Mouse (Mus musculus): Measurements from ENCODE around the gene Crlf1. TPM values are rescaled to one million over a fixed set of nuclear protein-coding genes. Genes with fewer than 3 reads are reported as not detected.
A peak's percentile ranks its signal among the peaks of the same experiment; 100 is the strongest.

Gene Crlf1
- total and polyA plus RNA-seq, 2 experiments, result not detected

DNA sequence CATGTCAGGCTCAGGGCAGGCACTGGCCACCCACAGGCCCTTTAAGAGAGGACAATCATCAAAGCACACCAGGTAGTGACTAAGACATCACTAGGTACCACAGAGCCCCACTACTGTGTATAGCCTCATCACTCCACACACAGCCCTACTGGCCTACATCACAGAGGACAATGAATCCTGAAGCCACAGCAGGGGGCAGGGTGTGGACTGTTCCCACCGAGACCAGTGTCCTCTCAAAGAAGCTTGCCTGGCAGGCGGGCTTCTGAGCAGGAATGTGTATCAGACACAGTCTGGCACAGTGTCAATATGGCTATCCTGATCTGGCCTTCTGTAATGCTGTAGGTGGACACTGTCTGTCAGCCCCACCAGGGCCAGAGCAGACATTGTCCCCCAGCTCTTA lies 23.0 kb upstream of the Crlf1 start:
- TF ChIP-seq CTCF (IDR thresholded peaks at IDR 0.05; ENCODE audit: low read depth, low read length) (no peak), POLR2A (IDR thresholded peaks at IDR 0.05; ENCODE audit: extremely low read depth, insufficient read depth, low read length) (no peak)
- H3K4me3 ChIP-seq (ENCODE audit: insufficient read depth, low read depth, low read length), result no peak overlapping the region
- H3K79me2 ChIP-seq (ENCODE audit: control insufficient read depth, insufficient read depth, low read length), result peaks cover 5% of the 10 kb centered on the region; the same call in 1 of the 2 replicates
- WGBS, result 77% methylated on average over 2 of the region's 2 CpGs
- H3K9ac ChIP-seq (ENCODE audit: low read depth, low read length), result no peak overlapping the region
- H3K4me1 ChIP-seq (ENCODE audit: control insufficient read depth, insufficient read depth, low read length), result peaks cover 21% of the 10 kb centered on the region
- no peaks in the 10 kb centered on the region for H3K36me3 ChIP-seq (ENCODE audit: control insufficient read depth, insufficient read depth, low read length)
- H3K27ac ChIP-seq (replicated peaks; ENCODE audit: insufficient read depth, low read depth, low read length), result 0 out of 2 replicates have a peak overlapping the region, but pooled peaks have one; percentile 12
- DNase-seq (ENCODE audit: extremely low read depth, low read depth, low spot score), result no peak
- H3K27me3 ChIP-seq (ENCODE audit: control insufficient read depth, insufficient read depth, low read length), result no peaks in the 10 kb centered on the region

- Histone ChIP-seq H3K27me3 (ENCODE audit: control insufficient read depth, insufficient read depth, low read length) (no peaks in the 10 kb centered on the region), H3K36me3 (ENCODE audit: control insufficient read depth, insufficient read depth, low read length) (no peaks in the 10 kb centered on the region), H3K27ac (replicated peaks; ENCODE audit: insufficient read depth, low read depth, low read length) (no peak overlapping the region), H3K9ac (ENCODE audit: low read depth, low read length) (no peak overlapping the region), H3K79me2 (ENCODE audit: control insufficient read depth, insufficient read depth, low read length) (peaks cover 17% of the 10 kb centered on the region; the same call in 1 of the 2 replicates), H3K4me3 (ENCODE audit: insufficient read depth, low read depth, low read length) (no peak overlapping the region), H3K4me1 (ENCODE audit: control insufficient read depth, insufficient read depth, low read length) (peaks cover 20% of the 10 kb centered on the region)
- no peak for TF ChIP-seq CTCF (IDR thresholded peaks at IDR 0.05; ENCODE audit: low read depth, low read length)
- no peak for TF ChIP-seq POLR2A (IDR thresholded peaks at IDR 0.05; ENCODE audit: extremely low read depth, insufficient read depth, low read length)
- 99% methylated on average over 7 of the region's 7 CpGs for WGBS
- no peak for DNase-seq (ENCODE audit: extremely low read depth, low read depth, low spot score)
Observed at GRCm38 (mm10) chr8:70471856-70472255, 21.1 kb upstream of the Crlf1 start.

DNA sequence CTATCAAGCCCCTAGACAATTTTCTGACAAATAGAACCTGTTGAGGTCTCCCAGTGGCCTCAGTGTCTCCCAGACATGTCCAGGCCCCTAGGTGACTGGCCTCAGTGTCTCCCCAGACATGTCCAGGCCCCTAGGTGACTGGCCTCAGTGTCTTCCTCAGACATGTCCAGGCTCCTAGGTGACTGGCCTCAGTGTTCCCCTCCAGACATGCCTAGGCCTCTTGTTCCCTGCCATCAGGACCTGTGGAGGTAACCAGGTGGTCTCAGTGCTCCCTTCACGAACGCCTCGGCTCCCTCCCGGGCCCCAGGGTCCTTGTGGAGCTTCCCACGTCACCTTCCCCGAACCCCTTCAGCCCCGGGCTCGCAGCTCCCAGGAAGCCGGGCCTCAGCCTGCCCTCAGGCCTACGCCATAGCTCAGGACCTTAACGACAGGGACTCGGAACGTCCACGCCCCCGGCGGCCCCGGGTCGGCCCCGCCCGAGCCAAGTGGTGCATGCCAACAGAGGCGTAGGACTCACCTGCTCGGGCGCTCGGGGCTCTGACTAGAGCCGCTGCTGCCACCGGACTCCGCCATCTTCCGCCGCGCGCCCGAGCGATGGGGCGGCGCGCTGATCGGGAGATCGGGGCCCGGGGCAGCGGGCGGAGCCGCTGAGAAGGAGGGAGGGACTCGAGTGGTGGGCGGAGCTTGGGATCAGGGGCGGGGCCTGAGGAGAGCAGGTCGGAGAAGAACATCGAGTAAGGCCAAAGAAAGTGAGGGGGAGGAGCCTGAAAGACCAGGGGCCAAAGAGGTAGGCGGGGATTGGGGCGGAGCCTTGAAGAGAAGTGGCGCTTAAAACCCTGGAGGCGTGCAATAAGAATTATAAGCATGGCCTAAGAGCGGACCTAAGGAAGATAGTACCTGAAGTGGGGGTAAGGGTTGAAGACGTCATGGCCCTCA lies 16.4 kb upstream of the Crlf1 start, which contains the start of gene Klhl26:
Klhl26 (minus strand) TSS at position 636 of the 936 bp plus-strand sequence.
- DNase-seq (ENCODE audit: extremely low read depth, low read depth, low spot score), result peak; percentile 90
- peak within 1 kb of the TSS; percentile 96 for H3K9ac ChIP-seq (ENCODE audit: low read depth, low read length)
- TF ChIP-seq POLR2A (IDR thresholded peaks at IDR 0.05; ENCODE audit: extremely low read depth, insufficient read depth, low read length) (peak; percentile 70; the same call in 1 of the 2 replicates), CTCF (IDR thresholded peaks at IDR 0.05; ENCODE audit: low read depth, low read length) (no peak)
- peak within 1 kb of the TSS; percentile 59 for H3K27ac ChIP-seq (replicated peaks; ENCODE audit: insufficient read depth, low read depth, low read length)
- no peaks in the 10 kb centered on the region; the same call in 1 of the 2 replicates for H3K4me1 ChIP-seq (ENCODE audit: control insufficient read depth, insufficient read depth, low read length)
- no peaks in the 10 kb centered on the region for H3K36me3 ChIP-seq (ENCODE audit: control insufficient read depth, insufficient read depth, low read length)
- H3K27me3 ChIP-seq (ENCODE audit: control insufficient read depth, insufficient read depth, low read length), result no peaks in the 10 kb centered on the region
- H3K4me3 ChIP-seq (ENCODE audit: insufficient read depth, low read depth, low read length), result peak within 1 kb of the TSS; percentile 97
- under 1% methylated on average over 53 of the region's 53 CpGs for whole genome bisulfite sequencing
- peaks cover 13% of the 10 kb centered on the region; the same call in 1 of the 2 replicates for H3K79me2 ChIP-seq (ENCODE audit: control insufficient read depth, insufficient read depth, low read length)

GRCm38 (mm10) chr8:70477269-70477982 lies 15.5 kb upstream of the Crlf1 start:
- Histone ChIP-seq H3K36me3 (ENCODE audit: control insufficient read depth, insufficient read depth, low read length) (no peaks in the 10 kb centered on the region), H3K9ac (ENCODE audit: low read depth, low read length) (no peak overlapping the region), H3K79me2 (ENCODE audit: control insufficient read depth, insufficient read depth, low read length) (peaks cover 13% of the 10 kb centered on the region; the same call in 1 of the 2 replicates), H3K27me3 (ENCODE audit: control insufficient read depth, insufficient read depth, low read length) (no peaks in the 10 kb centered on the region), H3K4me1 (ENCODE audit: control insufficient read depth, insufficient read depth, low read length) (no peaks in the 10 kb centered on the region; the same call in 1 of the 2 replicates), H3K4me3 (ENCODE audit: insufficient read depth, low read depth, low read length) (peak overlapping the region; percentile 97), H3K27ac (replicated peaks; ENCODE audit: insufficient read depth, low read depth, low read length) (no peak overlapping the region)
- DNase-seq (ENCODE audit: extremely low read depth, low read depth, low spot score), result peak; percentile 35
- 9% methylated on average over 21 of the region's 21 CpGs for WGBS
- TF ChIP-seq POLR2A (IDR thresholded peaks at IDR 0.05; ENCODE audit: extremely low read depth, insufficient read depth, low read length) (no peak), CTCF (IDR thresholded peaks at IDR 0.05; ENCODE audit: low read depth, low read length) (no peak)

- TF ChIP-seq POLR2A (IDR thresholded peaks at IDR 0.05; ENCODE audit: extremely low read depth, insufficient read depth, low read length) (no peak), CTCF (IDR thresholded peaks at IDR 0.05; ENCODE audit: low read depth, low read length) (no peak)
- DNase-seq (ENCODE audit: extremely low read depth, low read depth, low spot score), result no peak
- H3K9ac ChIP-seq (ENCODE audit: low read depth, low read length), result no peak overlapping the region
- no peaks in the 10 kb centered on the region for H3K79me2 ChIP-seq (ENCODE audit: control insufficient read depth, insufficient read depth, low read length)
- no peak overlapping the region for H3K4me3 ChIP-seq (ENCODE audit: insufficient read depth, low read depth, low read length)
- no peaks in the 10 kb centered on the region; the same call in 1 of the 2 replicates for H3K4me1 ChIP-seq (ENCODE audit: control insufficient read depth, insufficient read depth, low read length)
- peaks cover under 1% of the 10 kb centered on the region for H3K27me3 ChIP-seq (ENCODE audit: control insufficient read depth, insufficient read depth, low read length)
- H3K36me3 ChIP-seq (ENCODE audit: control insufficient read depth, insufficient read depth, low read length), result no peaks in the 10 kb centered on the region
- 79% methylated on average over 3 of the region's 3 CpGs for WGBS
- no peak overlapping the region for H3K27ac ChIP-seq (replicated peaks; ENCODE audit: insufficient read depth, low read depth, low read length)
Observed at GRCm38 (mm10) chr8:70481908-70482307, 11.1 kb upstream of the Crlf1 start.

Data from liver, adult 2 months (tissue).